Mouse (Mus musculus): Measurements from ENCODE around the gene Hoxc8.

The Hoxc8 gene

DNA sequence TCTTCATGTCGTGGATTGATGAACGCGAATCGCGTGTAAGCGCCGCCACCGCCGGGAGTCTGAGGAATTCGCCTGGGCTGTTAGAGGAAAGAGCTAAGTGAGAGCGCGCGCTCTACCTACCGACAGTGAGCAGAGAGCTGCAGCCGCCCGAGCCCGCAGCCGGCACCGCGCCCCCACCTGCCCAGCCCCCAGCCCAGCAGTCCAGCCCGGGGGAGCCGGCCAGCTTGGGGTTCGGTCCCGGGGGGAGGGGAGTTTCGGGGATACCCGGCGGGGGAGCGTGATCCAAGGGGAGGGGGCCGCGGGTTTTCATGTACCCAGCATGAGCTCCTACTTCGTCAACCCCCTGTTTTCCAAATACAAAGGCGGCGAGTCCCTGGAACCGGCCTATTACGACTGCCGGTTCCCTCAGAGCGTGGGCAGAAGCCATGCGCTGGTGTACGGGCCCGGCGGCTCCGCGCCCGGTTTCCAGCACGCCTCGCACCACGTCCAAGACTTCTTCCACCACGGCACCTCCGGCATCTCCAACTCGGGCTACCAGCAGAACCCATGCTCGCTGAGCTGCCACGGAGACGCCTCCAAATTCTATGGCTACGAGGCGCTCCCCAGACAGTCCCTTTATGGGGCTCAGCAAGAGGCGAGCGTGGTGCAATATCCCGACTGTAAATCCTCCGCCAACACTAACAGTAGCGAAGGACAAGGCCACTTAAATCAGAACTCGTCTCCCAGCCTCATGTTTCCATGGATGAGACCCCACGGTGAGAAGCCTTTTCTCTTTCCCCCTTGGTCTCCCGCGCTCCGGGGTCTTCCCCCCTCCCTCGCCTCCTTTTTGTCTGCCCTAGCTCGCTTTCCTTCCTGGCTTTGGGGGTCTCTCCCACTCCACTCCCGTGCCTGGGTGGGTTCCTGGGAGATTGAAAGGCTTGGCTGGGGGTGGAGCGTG, at the start of gene Hoxc8:
Gene Hoxc8 (plus strand): TSS at position 147 of the 937 bp plus-strand sequence.
- no peak for DNase-seq (ENCODE audit: low read depth)

DNA sequence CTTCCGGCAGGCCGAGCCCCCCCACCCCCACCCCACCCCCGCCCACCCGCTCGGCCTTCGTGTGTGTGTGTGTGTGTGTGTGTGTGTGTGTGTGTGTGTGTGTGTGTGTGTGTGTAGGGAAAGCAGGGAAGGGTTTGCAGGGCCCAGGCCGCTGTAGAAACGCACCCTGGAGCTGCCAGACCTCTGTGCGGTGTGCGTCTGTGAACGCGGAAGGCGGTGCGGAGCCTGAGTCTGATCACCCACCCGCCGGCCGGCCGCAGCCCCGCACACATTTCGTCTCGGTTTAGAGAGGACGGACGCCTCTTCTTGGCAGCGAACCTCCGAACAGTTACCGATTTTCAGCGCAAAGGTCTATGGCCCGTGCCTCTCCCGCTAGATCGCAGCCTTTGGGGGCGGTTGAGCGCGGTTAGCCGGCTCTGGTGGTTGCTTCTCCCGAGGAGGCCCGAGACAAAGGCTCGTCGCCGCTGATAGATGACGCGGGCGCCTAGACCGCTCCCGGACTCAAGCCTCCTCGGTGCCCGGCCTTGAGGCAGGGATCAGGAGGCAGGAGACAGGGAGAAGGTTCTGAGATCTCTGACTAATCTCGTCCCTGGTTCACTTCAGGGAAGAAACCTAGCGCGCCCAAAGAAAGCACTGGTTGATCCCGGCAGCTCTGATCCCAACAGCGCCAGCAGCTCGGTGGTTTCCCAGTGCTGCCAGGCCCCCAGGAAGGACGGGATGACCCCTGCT, 47.5 kb upstream of the Hoxc8 start:
- DNase-seq (ENCODE audit: low read depth): no peak

DNA sequence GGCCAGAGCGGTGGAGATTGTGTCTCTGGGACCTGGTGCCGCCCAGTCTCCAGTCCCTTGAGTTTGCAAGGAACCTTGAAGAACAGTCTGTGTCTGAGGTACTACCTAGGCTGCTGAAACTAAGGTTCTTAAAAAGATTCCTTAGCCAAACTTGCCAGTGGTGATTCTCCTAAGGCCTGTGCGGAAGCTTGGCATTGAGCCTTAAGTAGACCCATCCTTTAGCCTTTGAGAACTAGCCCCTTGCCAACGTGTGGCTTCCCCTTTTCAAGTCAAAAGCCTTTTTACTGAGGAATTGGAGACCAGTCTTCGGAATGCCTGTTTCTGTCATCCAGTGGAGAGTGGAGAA, 47.0 kb upstream of the Hoxc8 start:
- no peak for DNase-seq (ENCODE audit: low read depth)

DNA sequence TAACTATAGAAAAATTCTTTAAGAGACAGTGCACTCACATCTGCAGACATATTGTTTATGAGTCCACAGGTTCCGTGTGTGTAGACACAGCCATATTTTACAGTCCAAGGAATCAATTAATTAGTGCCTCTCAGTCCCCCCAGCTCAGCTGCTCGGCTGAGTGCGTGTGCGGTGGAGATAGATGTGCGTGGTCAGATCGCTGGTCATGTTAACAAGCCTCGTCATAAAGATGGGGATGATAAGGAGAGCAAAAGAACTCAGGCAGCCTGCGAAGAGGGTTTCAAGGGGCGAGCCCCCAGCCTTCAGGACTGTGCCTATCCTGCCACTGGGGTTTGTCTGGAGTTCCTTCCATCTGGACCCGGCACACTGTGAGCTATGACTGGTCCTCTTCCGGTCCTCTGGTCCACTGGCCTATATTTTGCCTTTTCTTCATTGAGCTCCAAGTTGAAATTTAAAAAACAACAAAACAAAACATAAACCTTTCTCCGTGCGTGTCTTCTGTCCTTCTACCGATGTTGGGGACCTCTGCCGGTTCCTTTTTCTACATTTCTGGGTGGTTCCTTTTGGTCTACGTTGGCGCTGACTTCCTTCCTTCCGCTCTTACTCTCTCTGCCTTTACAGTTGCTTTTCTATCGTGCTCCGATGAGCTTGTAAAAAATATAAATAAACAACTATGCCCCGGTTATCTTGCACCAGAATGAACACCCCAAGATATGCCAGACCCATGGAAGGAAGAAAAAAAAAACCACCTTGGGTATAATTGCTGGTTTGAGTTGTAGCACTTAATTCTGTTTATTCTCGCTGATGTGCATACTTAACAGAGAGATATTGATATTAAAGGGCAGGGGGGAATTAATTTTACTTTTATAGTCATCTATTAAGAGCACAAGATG, 45.0 kb upstream of the Hoxc8 start:
- DNase-seq (ENCODE audit: low read depth): no peak

DNA sequence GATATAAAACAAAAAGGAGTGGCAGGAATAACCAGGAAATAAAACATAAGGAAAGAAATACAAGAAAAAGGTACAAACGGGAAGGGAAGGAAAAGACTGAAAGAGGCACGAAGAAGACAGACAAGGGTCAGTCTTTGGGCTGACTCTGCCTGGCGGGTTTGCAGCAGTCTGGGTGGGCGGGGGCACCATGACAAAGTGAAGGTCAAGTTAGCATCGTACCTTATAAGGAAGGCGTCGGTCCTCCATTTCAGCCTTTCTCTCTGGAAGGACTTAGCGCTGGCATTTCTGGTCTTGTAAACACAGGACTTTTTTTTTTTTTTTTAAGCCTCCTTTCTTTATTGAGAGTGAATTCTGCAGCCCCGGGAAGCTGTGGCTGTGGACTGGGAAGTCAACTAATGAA, 43.1 kb upstream of the Hoxc8 start:
- DNase-seq (ENCODE audit: low read depth): no peak

DNA sequence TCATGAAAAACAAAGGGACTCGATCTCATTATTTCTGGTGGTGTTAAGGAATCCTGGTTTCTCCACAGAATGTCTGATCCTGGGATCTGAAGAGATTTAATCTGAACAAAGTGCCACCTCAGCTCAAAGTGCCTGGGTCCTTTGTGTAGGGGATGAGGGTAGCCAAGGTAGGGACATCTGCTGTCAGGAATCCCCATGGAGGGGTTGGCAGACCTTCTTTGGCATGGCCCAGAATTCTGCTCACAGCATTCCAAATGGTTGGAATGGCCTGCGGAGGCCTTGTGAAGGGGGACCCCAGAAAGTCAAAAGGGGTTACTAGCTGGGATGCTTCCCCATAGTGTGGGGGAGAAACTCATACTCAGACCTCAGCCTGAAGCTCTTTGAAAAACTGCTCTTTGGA, 41.6 kb upstream of the Hoxc8 start:
- no peak for DNase-seq (ENCODE audit: low read depth)

DNA sequence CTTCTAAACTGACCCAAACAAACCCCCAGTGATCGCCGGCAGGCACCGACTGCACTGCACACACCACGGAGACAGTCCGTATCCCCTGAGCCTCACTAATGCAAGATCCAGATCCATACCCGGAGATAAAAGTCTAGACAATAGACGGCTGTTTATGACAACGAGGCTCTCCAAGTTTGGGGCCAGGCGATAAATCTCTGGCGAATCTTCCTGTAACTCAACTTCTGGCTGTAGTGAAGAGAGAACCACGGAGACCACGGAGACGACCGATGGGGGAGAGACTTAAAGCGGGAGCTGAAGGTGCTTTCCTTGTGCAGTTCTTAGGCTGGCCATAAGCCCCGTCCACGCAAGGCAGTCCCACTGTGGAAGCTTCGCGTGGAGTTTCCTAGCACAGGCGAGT, 40.7 kb upstream of the Hoxc8 start:
- no peak for DNase-seq (ENCODE audit: low read depth)

DNA sequence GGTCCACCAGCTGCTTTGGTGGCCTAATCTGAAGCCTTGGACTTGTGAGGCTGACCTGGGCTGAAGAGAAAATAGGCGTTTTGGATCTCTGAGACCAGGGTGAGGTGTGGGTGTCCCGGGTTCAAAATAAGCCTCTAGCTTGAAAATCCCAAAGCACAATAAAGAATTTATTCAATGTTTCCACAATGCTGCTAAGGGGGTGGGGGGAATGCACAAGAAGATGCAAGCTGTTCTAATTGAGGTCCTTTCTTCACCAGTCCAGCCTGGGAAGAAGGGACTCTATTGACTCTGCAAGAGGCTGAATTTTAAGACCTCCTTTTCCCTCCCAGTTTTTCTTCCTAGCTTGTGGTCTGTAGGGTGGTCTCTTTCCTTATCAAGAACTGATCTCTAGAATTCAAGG, 39.5 kb upstream of the Hoxc8 start:
- DNase-seq (ENCODE audit: low read depth): no peak

DNA sequence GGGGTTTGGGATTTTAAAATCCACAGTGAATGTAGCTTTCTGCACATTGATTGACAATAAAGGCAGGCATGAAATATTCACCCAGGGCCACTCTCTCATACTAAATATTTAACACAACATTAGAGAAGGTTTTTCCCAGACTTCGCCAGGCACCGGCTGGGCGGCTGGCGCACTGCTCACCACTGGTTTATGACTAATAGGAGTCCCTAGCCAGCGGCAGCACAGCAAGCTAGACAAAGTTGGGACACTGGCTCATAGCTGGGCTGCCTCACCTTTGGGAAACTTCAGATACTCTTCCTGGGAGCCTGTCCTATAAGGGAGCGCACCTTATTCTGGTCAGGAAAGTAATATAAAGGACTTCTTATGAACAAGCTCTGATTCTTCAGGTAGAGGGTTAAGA, 36.8 kb upstream of the Hoxc8 start:
- no peak for DNase-seq (ENCODE audit: low read depth)

DNA sequence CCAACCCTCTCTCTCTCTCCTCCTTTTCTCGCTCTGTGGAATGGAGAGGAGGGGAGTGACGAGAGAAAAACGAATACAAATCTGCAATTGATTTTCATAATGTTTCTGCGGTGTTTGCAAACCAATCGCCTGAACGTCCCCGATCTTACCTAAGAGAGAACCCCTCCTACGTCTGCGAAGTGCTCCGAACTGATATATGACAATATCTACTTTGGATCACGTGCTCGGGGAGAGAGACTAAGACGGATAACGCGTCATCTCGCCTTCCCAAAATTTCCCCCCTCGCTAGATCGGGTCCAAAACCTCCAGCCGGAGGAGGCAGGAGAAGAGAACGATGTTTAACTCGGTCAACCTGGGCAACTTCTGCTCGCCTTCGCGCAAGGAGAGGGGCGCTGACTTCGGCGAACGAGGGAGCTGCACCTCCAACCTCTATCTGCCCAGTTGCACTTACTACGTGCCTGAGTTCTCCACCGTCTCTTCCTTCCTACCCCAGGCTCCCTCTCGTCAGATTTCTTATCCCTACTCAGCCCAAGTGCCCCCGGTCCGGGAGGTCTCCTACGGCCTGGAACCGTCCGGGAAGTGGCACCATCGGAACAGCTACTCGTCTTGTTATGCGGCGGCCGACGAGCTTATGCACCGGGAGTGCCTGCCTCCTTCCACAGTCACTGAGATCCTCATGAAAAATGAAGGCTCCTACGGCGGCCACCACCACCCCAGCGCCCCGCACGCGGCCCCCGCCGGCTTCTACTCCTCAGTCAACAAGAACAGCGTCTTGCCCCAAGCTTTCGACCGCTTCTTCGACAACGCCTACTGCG, 36.0 kb upstream of the Hoxc8 start, which contains the start of gene Hoxc11:
Gene Hoxc11 (plus strand): TSS at position 236 of the 815 bp plus-strand sequence.
- DNase-seq (ENCODE audit: low read depth): no peak

DNA sequence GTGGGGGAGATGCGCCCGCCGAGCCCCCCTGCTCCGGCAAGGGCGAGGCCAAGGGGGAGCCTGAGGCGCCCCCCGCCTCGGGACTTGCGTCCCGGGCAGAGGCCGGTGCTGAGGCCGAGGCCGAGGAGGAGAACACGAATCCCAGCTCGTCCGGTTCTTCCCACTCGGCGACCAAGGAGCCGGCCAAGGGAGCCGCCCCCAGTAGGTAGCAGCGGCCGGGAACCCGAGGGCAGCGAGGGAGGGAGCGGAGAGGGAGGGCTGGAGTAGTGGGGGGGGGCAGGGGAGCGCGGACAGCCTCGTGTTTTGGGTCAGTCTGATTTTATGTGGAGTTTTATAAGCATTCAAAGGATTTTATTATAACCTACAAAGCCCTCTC, 35.4 kb upstream of the Hoxc8 start:
- DNase-seq (ENCODE audit: low read depth): no peak

DNA sequence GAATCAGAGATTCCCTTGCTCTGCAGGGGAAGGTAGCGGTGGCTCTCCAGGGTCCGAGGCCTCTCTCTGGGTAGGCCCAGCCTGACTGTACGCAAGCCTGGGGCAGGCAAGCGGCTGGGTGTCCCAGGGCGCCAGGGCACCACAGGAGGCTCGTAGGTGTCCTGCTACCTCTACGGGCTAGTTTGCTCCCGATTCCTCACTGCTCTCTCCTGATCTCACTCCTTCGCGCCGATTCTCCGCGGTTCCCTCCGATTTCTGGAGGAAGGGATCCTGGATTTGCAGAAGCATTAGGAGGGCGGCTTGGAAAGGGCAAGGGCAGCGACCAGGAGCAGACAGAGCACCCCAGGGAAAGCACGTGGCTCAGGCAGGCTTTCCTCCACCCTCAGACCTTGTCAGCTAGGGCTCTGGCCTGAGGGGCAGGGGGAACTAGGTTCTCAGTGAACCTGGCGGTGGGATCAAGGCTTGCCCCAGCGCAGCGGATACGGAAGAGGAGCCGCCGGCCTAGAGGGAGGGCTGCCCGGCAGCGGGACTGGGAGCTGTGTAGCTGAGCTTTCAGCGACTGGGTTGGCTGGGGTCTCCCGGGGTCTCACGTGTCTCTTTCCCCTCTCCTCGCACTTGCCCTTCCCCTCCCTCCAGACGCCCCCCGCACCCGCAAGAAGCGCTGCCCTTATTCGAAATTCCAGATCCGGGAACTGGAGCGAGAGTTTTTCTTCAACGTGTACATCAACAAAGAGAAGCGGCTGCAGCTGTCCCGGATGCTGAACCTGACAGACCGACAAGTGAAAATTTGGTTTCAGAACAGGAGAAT, 34.4 kb upstream of the Hoxc8 start:
- no peak for DNase-seq (ENCODE audit: low read depth)

DNA sequence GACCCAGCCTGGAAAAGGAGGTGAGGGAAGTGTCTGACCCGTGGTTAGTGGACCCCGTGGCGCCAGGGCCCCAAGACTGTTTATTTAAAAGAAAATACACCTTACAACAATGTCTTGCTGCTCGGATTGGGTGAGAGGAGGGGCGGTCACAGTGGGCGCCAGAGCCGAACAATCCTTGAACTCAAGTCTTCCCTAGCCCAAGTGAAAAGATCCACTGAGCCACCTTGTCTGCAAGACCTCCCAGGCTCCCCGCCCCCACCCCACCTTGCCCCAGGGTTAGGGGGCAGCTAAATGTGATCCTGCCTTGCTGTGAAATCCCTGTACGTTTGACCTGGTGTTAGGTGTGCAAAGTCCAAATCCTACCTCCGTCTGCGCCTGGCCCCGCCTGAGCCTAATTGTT, 33.5 kb upstream of the Hoxc8 start:
- DNase-seq (ENCODE audit: low read depth): no peak

DNA sequence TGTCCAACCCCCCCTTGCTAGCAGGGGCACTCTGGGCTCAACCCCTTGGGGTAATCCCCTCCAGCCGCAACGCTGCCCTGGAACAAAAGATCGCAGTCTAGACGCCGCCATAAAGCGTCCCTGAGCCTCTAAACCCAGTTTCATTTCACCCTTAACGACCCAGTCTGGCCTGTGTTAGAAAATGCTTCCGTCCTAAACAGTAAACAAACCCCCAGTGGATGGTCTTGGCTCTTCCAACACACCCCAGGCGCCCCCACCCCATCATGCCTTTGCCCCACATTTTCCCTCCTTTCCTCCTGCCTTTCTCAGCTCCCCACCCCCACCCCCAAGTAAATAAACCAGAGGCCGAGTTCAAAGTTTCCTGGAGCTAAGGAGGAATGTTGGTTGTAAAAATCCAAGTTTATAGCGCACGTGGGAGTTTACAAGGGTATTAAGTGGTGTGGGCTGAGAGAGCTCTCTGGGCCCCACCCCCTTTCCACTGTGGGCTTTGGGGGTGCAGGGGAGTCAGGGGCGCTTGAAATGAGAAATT, 30.7 kb upstream of the Hoxc8 start:
- DNase-seq (ENCODE audit: low read depth): no peak

DNA sequence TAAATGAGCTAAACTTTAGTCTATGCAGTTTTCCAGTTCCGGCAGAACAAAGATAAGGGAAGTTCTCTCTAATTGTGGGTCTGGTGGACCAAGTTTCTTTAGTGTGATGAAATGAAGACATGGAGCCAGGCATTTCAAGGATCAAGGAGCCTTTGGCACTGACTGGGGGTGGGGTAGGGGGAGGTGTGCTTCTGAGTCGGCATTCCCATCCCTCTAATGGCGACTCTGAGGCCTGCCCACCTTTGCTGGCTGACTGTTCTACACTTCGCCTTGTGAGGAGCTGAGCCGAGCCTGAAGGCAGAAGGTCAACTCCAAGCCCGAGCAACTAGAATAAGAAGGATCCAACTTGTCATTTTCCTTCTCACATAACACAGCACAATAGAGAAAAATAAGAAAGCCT, 28.7 kb upstream of the Hoxc8 start:
- no peak for DNase-seq (ENCODE audit: low read depth)

DNA sequence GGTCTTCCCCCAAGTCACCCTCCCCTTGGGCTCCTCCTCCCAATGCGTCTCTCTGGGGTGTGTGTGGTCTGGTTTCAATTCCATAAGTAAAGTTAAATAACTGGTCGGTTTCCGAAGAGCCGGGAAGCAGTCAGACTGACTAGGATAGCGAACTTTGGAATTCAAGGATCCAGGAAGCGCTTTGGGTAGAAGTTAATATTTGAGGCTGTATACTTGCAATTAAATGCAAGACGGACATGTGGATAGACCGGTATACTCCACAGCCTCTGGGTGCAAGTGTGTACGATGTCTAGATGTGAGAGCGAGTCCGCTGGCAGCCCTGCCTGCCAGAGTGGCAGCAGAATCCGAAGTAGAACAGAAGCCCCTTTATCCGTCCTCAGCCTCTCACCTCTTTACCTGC, 27.9 kb upstream of the Hoxc8 start:
- DNase-seq (ENCODE audit: low read depth): no peak

DNA sequence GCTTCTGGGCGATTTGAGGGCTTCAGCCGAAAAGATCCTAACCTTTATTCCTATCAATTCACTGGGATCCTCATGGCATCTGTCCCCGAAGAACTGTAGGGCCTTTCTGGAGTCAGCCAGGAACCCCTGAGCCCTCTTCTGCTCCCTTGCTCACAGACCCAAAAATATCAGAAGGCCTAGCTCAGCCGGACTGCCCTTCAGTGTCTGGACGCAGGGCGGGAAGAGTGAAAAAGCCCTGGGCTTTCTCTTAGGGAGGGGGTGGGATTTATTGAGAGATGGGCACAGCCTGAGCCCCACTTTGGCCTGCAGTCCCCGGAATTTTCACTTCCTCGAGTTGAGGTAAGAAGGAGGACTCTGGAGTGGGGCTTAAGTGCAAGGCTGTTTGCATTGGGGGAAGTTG, 27.1 kb upstream of the Hoxc8 start:
- DNase-seq (ENCODE audit: low read depth): no peak

DNA sequence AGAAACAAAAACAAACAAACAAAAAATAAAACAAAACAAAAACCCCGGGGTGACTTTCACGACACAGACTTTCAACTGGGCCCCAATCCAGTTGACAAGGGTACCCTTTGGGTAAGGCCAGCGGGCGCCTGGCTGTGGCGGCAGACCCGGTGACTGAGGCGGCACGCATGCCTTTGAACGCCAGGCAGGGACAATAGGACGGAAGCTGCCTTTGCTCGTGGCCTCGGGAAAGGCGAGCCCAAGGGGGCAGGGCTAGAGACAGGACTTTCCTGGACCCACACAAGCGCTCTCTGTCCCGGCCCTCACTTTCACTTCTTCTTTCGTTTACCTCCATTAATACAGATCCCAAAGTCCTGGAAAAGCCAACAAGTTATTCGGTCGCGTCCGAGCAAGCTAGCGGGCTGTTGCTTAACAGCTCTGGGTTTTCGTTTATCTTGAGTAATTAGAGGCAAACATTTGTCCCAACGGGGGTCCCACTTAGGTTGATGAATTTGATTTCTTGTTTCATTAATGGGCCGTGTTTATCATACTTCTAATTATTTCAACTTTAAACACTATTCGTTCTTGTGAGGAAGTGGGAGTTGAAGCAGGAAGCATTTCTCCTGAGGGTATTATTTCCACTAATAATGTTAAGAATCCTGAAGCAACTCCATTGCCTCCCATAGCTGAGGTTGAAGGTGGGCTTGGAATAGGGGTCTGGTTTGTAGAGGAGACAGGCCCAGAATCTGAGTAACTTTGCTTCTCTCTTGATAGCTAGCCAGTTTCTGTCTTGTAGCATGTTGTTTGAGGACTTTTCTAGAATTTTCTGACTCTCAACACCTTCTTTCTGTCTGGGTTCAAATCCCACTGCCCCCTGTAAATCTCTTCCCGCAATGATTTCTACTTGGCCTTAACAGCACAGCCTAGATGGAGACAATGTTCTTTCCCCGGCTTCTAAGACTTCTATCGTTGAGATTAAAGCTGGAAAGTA, 26.5 kb upstream of the Hoxc8 start:
- DNase-seq (ENCODE audit: low read depth): no peak
